Mouse (Mus musculus): ENCODE data around the gene Magea5. TPM values are rescaled to one million over a fixed set of nuclear protein-coding genes. Genes with fewer than 3 reads are reported as not detected.
"Not testable (repeated sequence)": the region's sequence is repeated elsewhere in the genome, so short reads cannot be mapped to it uniquely, and the experiment has no call there.

The Magea5 gene
- not detected for total RNA-seq (2021)
- long read RNA-seq, experiment 1, result 0 reads
- long read RNA-seq, experiment 2, result 0 reads

DNA sequence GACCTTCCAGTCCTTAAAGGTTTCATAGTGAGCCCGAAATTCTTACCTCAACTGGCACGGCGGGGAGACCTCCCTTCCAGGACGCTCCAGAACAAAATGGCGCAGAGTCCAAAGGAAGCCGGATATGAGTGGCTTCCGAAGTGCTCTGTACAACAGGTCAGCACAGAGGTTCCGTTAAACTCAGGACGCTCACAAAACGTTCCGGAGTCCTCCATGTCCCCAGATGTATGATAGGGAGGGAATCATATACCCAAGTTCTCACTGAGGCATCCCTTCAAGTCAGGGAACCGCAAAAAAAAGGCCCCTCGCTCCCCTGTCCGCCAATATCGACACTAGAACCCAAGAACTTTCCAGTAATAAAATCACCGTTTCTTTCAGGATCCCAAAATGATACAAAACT is at the start of gene Magea5:
Magea5 (minus strand) TSS at position 101 of the 400 bp plus-strand sequence.
- DNase-seq (ENCODE audit: low spot score in 2 of 2), result not testable (repeated sequence)

DNA sequence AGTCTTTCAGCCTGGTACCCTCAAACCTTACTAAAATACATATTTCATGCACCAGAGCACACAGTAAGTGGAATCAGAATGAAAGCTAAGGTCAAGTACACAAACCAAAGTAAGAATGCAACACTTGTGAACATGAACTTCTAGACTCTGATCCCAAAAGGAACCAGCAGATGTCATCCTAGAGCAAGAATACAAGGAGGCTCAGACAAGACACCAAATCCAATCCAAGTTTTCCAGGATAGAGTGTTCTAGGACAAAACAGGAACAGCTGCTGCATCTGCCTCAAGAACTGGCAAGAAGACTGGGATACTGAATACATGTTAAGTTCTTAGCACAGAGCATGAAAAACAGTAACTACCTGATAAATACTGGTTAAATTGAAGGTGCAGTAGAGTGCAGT is 35.1 kb upstream of the Magea5 start:
- no peak for DNase-seq (ENCODE audit: low spot score in 2 of 2)

DNA sequence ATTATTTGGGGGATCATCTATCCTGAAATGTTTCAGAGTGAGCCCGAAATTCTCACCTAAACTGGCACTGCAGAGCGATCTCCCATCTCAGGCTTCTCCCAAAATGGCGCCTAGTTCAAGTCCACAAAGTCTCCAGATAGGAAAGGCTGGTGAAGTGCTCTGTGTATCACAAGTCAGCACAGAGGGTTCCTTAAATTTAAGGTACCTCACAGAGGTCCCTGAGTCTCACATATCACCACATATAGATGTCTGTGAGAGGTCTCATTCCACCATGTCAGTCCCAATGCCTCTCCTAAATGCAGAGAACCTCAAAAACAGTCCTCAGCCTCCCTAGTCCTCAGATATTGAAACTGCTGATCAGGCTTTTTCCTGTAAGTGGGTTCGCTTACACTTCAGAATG is 30.6 kb upstream of the Magea5 start, which contains the start of gene Magea2:
Magea2 (minus strand) TSS at position 101 of the 400 bp plus-strand sequence.
- not testable (repeated sequence) for DNase-seq (ENCODE audit: low spot score in 2 of 2)

DNA sequence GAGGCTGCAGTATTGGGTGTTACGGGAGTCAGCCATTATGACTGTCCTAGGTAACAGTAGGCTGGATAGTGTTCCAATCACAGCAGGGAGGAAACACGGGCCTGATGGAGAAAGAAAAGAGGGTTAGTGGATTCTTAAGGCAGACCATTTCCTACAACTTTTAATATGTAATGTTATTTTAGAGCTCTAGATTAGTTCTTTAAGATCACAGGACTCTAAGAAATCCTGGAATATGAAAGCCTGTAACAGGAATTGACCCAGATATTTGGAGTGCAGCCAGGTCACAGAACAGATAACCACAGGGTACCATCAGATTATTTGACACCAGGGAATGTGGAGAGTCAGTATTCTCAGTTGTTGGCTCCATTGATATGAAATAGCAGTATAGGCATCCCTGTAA is 26.7 kb upstream of the Magea5 start, which contains the start of gene Magea1:
Magea1 (minus strand) TSS at position 101 of the 400 bp plus-strand sequence.
- not testable (repeated sequence) for DNase-seq (ENCODE audit: low spot score in 2 of 2)

Other genes starting within 250 kb of the Magea5 start
- gene Cldn34b1, start 172.9 kb downstream of the Magea5 start, total RNA-seq (2021), result not detected
- not detected for gene Magea6, start 127.2 kb downstream of the Magea5 start, total RNA-seq (2021)
- not detected for gene Magea3, start 113.6 kb downstream of the Magea5 start, total RNA-seq (2021)
- not detected for gene Magea8, start 67.3 kb downstream of the Magea5 start, total RNA-seq (2021)
- not detected for gene Magea1, start 26.6 kb upstream of the Magea5 start, total RNA-seq (2021)
- not detected for gene Magea2, start 30.5 kb upstream of the Magea5 start, total RNA-seq (2021)
- not detected for gene Cldn34b2, start 65.3 kb upstream of the Magea5 start, total RNA-seq (2021)
- 10 to 100 TPM; 25.5 to 39.9 TPM for gene Sat1, start 153.3 kb upstream of the Magea5 start, total RNA-seq (2021)
- gene Acot9, start 199.3 kb upstream of the Magea5 start, total RNA-seq (2021), result 10 to 100 TPM; 36.3 to 36.5 TPM